Mouse (Mus musculus): ENCODE results near the gene Crb1.
A peak's percentile ranks its signal among the peaks of the same experiment; 100 is the strongest.

Crb1 gene

GRCm38 (mm10) chr1:139232636-139233035, 144.3 kb downstream of the Crb1 start:
- no peak for DNase-seq (ENCODE audit: extremely low read depth, insufficient read length, low spot score)

DNA sequence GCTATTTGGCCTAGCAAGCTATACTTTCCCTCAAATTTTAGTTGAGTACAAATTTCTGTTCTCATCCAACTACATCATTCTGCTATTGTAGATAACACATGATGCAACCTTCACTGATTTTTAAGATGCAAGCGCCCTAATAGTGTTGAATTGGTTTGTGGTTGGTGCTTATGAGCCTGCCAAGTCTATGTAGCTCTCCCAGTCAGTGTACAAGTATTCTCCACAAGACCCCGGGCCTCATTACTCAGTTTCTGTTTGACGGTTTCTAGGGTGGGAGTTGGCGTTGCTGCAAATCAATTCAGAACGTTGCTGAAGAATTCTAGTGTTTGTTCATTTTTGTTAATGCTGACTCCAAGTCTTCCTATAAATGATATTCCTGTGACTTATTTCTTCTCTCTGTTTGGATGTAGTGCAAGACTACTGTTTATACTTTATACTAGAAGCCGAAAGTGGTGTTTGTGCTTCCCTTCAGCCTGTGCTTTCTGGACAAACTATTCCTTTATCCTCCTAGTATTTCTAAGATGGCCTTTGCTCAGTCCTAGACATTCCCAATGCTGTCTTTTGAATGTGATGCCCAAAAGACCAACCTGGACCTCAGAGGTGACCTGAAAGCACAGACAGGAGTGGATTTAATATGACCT, 152.5 kb downstream of the Crb1 start:
- DNase-seq (ENCODE audit: extremely low read depth, insufficient read length, low spot score) = no peak

DNA sequence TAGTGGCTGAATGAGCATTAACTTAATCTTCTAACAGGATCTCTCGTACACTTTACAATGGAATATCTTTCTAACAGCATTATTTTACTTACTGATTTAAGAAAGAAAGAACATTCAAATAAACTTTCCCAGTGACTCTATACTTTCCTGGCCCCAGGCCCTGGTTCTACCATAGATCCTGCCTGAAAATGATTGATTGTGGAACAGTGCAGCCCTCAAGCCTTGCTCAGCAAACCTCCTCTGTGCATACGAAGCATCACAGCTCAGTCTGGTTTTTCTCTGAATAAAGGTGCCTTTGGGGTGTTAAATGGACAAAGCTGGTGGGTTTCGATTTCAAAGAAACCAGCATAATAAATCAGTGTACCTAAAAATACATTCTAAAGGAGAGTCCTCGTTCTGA, 153.1 kb downstream of the Crb1 start:
- DNase-seq (ENCODE audit: extremely low read depth, insufficient read length, low spot score) = no peak

DNA sequence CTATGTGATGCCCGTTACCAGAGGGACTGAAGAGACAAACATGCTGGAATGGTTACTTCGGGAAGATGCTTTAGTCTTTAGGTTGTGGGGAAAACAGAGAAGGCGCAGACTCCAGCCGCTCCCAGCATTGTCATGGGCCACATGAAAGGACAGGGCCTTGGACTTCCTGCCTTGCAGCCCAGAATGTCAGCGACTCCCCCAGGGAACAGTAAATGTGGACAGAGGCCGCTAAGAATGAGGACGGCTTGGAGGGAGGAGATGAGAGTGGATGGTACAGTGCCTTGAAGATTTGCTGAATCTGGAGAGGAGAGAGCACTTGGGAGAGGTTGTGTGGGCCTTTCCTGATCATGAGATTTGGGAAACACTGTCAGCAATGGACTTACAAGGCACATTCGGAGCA, 161.6 kb downstream of the Crb1 start:
- no peak for DNase-seq (ENCODE audit: extremely low read depth, insufficient read length, low spot score)

DNA sequence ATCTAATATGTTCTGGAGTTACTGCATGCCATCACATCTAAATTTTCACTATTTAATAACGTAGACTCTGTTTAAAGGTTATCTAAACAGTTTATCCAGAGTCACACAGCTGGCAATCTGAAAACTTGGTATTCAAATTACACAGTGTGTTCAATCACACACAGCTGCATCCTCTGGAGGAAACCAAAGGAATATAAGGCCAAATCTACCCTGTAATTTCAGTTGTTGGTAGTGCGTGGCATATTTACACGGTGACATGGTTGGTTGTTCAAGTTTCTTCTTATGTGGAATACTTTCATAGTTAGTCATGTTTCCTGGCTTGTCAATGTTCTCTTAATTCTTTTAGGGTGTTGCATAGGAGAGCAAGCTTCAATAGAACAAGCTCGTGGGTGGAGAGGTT, 166.4 kb downstream of the Crb1 start:
- peak; percentile 6 for DNase-seq (ENCODE audit: extremely low read depth, insufficient read length, low spot score)

DNA sequence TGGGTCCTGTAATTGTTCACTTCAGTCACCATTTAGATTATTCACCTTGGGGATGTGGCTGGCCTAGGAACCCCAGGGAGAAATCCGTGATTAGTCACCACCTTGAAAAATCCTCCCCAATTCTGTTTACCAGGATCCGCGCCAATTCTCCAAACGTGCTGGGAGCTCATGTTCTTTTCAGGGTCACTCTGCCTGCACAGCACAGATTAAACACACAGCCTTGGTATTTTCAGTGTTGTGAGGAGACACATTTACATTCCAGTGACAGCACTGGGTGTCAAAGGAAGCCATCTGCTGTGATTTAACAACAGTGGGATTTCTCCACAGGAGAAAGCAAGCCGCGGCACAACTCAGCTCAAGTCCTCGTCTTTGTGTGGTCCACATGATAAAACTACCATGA, 167.1 kb downstream of the Crb1 start:
- DNase-seq (ENCODE audit: extremely low read depth, insufficient read length, low spot score) = no peak

DNA sequence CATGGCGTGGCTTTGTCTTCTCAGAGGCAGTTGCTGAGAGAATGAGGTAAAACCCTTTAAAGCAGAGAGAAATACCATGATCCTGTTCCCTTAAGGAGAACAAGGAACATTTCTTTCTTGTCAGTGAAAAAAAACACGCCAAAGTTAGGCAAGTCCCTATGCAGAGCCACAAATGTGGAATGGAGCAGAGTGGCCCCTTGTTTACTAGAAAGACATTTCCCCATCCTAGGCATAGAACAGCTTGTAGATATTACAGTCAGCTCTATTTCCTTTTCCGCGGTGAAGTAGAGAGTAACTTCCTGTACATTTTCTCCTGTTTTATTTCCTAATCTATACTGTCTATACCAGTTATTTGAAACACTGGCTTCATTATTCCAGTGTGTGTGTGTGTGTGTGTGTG, 170.6 kb downstream of the Crb1 start:
- DNase-seq (ENCODE audit: extremely low read depth, insufficient read length, low spot score) = no peak

- no peak for DNase-seq (ENCODE audit: extremely low read depth, insufficient read length, low spot score)
Observed at GRCm38 (mm10) chr1:139203026-139203425, 173.9 kb downstream of the Crb1 start.

- DNase-seq (ENCODE audit: extremely low read depth, insufficient read length, low spot score) = no peak
Observed at GRCm38 (mm10) chr1:139194428-139195028, 182.4 kb downstream of the Crb1 start.

GRCm38 (mm10) chr1:139194011-139194410, 182.9 kb downstream of the Crb1 start:
- no peak for DNase-seq (ENCODE audit: extremely low read depth, insufficient read length, low spot score)

DNA sequence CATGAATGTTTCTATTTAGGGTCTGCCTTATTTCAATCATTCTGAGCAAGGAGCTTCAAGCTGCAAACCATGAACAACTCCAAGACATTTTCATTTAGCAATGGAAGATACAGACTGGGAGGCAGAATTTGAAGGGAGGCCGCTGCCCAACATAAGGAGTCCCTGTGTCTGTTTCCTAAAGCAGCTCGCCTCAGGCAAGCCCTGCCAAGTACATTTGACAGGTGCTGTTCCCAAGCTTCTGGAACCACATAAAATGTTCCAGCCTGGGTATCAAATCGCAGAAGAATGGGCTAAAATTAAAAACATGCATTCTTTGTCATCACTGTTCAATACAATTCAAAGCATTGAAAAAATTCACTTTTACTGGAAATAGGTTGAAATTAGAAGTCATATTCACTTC, 184.3 kb downstream of the Crb1 start:
- no peak for DNase-seq (ENCODE audit: extremely low read depth, insufficient read length, low spot score)

- DNase-seq (ENCODE audit: extremely low read depth, insufficient read length, low spot score) = no peak
Observed at GRCm38 (mm10) chr1:139180481-139181149, 196.3 kb downstream of the Crb1 start.

- DNase-seq (ENCODE audit: extremely low read depth, insufficient read length, low spot score) = no peak
Observed at GRCm38 (mm10) chr1:139179707-139180106, 197.2 kb downstream of the Crb1 start.

DNA sequence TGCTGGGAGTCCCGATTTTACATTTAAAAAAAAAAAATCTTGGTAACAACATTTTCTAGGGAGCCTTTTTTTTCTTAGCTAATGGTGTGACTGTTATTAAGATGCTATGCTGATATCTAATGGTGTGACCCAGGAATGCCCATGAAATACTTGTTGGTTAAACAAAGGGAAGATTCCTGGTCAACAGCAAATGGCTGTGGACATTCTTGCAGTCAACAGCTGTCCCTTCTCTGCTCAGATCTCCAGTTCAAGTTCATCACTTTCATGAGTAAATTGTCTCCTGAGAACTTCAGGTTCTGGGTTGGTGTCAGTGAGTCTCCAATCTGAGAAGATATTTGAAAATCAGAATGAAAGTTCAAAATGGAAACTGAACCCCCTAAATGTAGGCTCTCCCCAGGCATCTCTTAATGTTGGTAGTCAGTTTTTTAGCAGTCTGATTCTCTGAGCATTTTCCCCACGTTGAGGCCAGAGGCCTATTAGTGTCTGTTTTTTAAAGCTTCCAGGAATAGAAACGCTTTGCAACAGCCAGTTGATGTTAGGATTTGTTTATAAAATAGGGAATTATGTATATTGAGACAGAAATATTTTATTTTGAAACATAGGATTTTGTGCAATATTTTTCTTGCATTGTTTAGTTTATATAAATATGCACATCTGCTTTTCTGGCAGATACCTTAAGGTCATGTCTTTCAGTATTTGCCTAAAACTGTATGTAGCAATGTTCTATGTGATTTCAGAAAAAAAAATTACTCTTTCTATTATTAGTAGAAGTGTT, 202.7 kb downstream of the Crb1 start:
- DNase-seq (ENCODE audit: extremely low read depth, insufficient read length, low spot score) = no peak

DNA sequence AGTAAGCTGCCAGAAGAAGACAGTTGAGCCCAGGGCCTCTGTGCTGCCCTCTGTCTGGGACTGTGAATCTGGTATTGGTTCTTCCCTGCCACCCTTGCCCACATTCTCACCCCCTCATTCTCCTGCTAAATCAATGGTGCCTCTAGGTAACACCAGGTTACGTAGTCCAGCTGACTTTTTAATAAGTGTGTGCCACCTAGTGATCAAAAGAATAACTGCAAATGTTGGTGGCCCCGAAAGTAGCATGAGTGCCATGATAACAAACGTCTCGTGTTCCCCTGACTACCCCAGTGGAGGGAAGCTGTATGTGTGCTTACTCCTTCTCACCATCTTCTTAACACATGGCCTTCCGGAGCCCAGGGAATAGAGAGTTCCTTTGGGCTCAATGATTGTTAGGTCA, 214.1 kb downstream of the Crb1 start:
- peak; percentile 32 for DNase-seq (ENCODE audit: extremely low read depth, insufficient read length, low spot score)

DNA sequence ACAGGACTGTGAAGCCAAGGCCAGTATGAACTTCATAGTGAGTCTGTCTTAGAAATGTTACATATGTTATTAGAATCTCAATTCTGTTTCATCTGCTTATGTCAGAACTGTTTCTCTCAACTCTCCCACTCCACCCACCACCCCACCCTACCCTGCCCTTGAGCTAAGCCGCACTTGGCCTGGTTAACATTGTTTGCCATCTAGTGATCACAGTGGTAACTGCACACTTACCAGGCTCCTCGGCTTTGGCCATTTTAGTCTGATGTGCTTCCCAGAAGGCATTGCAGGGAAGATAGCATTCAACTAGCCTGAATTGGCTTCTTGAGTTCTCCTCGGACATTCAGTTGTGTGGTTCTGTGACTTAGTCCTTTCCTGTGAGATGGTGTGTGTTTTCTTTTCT, 215.3 kb downstream of the Crb1 start:
- DNase-seq (ENCODE audit: extremely low read depth, insufficient read length, low spot score) = no peak

DNA sequence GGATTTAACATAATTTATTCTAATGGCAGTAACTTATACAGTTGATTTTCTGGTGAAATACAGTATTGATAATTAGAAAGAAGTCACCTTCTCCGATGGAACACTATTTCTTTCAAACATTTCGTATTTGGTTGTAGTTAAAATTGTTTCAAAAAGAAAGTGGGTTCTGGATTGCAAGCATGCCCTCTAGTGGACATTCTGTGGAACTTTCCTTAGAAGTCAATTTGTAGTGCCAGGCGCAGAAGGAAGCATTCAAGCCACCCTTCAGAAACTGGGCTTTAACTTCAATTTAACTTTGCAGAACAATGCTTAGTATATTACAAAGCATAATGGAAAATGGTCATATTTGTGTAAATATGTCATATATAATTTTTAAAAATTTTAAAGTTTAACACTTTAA, 220.5 kb downstream of the Crb1 start:
- DNase-seq (ENCODE audit: extremely low read depth, insufficient read length, low spot score) = no peak

DNA sequence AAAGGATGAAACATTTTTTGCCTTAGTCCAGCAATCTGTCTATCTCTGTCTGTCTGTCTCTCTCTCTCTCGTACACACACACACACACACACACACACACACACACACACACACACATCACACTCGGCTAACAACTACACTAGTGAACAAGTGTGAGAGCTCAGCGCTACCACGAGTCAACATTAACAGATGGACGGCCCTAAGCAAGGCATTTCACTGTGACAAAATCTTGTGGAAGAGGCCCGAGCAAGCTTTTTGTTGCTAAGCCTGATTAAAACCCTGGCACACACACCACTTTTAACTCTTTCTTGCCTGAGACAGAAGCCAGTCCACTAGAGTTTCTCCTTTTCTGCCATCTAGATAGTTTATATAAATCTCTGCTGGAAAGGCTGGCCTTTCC, 223.4 kb downstream of the Crb1 start:
- DNase-seq (ENCODE audit: extremely low read depth, insufficient read length, low spot score) = no peak

GRCm38 (mm10) chr1:139153006-139153405, 223.9 kb downstream of the Crb1 start:
- no peak for DNase-seq (ENCODE audit: extremely low read depth, insufficient read length, low spot score)
